Mouse (Mus musculus) E14TG2a.4 (cell line): ENCODE data around the gene Aanat.
A peak's percentile ranks its signal among the peaks of the same experiment; 100 is the strongest.
"Not testable (repeated sequence)": the region's sequence is repeated elsewhere in the genome, so short reads cannot be mapped to it uniquely, and the experiment has no call there.

Experiments used
- H3K27me3 ChIP-seq: 2 replicates; pipeline ENCODE4 v1.6.1; 2014; ENCODE audit warnings: low read length, control low read depth; ENCODE audit not compliant: insufficient read depth
- H3K36me3 ChIP-seq: 2 replicates; pipeline ENCODE4 v1.6.1; 2014; ENCODE audit warnings: low read length, control low read depth; ENCODE audit not compliant: insufficient read depth
- H3K4me1 ChIP-seq: replicated peaks from 2 replicates; pipeline ENCODE4 v1.6.1; 2014; ENCODE audit warnings: low read depth, low read length, control low read depth
- H3K4me3 ChIP-seq: replicated peaks from 2 replicates; pipeline ENCODE4 v1.5.1; 2014; ENCODE audit warnings: mild to moderate bottlenecking, low read length
- H3K9me3 ChIP-seq: 2 replicates; pipeline ENCODE4 v1.6.1; 2014; ENCODE audit warnings: low read length, control low read depth
- CTCF ChIP-seq: conservative IDR thresholded peaks from 2 replicates; pipeline ENCODE4 v1.5.1; 2014; ENCODE audit warnings: low read length
- NANOG ChIP-seq: IDR thresholded peaks from 2 replicates; pipeline ENCODE4 v1.6.1; 2014; ENCODE audit warnings: borderline replicate concordance, low read length, mixed read lengths
- POU5F1 ChIP-seq: IDR thresholded peaks from 2 replicates; pipeline ENCODE4 v1.6.1; 2014; ENCODE audit warnings: low read length, borderline replicate concordance

The Aanat gene

GRCm38 (mm10) chr11:116627072-116628020 lies 41.1 kb downstream of the Aanat start:
- Histone ChIP-seq H3K36me3 (no peaks in the 10 kb centered on the region), H3K4me1 (peaks cover 60% of the 10 kb centered on the region), H3K4me3 (no peak overlapping the region), H3K9me3 (no peaks in the 10 kb centered on the region), H3K27me3 (peaks cover 13% of the 10 kb centered on the region)
- no peak for TF ChIP-seq POU5F1
- TF ChIP-seq CTCF = peak; percentile 6
- TF ChIP-seq NANOG = no peak

- Histone ChIP-seq H3K36me3 (no peaks in the 10 kb centered on the region), H3K9me3 (no peaks in the 10 kb centered on the region), H3K27me3 (no peaks in the 10 kb centered on the region; the same call in 1 of the 2 replicates), H3K4me1 (peaks cover 50% of the 10 kb centered on the region), H3K4me3 (peak overlapping the region; percentile 21; the same call in 1 of the 2 replicates)
- no peak for TF ChIP-seq POU5F1
- TF ChIP-seq CTCF = peak; percentile 85
Observed at GRCm38 (mm10) chr11:116628712-116629111, 42.5 kb downstream of the Aanat start.

GRCm38 (mm10) chr11:116629472-116629871 lies 43.2 kb downstream of the Aanat start:
- H3K27me3 ChIP-seq = no peaks in the 10 kb centered on the region
- H3K4me3 ChIP-seq = peak overlapping the region; percentile 21; the same call in 1 of the 2 replicates
- no peaks in the 10 kb centered on the region for H3K36me3 ChIP-seq
- H3K4me1 ChIP-seq = peaks cover 47% of the 10 kb centered on the region
- no peak for TF ChIP-seq POU5F1
- no peak for TF ChIP-seq NANOG
- no peak for TF ChIP-seq CTCF
- no peaks in the 10 kb centered on the region for H3K9me3 ChIP-seq

GRCm38 (mm10) chr11:116630171-116630965 lies 44.1 kb downstream of the Aanat start:
- Histone ChIP-seq H3K9me3 (no peaks in the 10 kb centered on the region), H3K36me3 (no peaks in the 10 kb centered on the region), H3K4me1 (peaks cover 38% of the 10 kb centered on the region), H3K27me3 (no peaks in the 10 kb centered on the region), H3K4me3 (no peak overlapping the region)
- TF ChIP-seq POU5F1 (no peak), NANOG (no peak), CTCF (no peak)

- no peak overlapping the region for H3K4me3 ChIP-seq
- H3K9me3 ChIP-seq = no peaks in the 10 kb centered on the region
- H3K27me3 ChIP-seq = no peaks in the 10 kb centered on the region
- peaks cover 31% of the 10 kb centered on the region for H3K4me1 ChIP-seq
- H3K36me3 ChIP-seq = no peaks in the 10 kb centered on the region
- TF ChIP-seq NANOG (no peak), POU5F1 (no peak), CTCF (no peak)
Observed at GRCm38 (mm10) chr11:116632962-116633361, 46.7 kb downstream of the Aanat start.

- H3K4me3 ChIP-seq, H3K9me3 ChIP-seq, H3K36me3 ChIP-seq, H3K4me1 ChIP-seq, H3K27me3 ChIP-seq: not testable (repeated sequence)
Observed at GRCm38 (mm10) chr11:116636607-116637006, 50.4 kb downstream of the Aanat start.

GRCm38 (mm10) chr11:116641168-116641567 lies 54.9 kb downstream of the Aanat start:
- TF ChIP-seq NANOG = no peak
- TF ChIP-seq CTCF = peak; percentile 96
- no peak for TF ChIP-seq POU5F1
- H3K4me3 ChIP-seq = no peak overlapping the region
- peaks cover 27% of the 10 kb centered on the region; the same call in 1 of the 2 replicates for H3K27me3 ChIP-seq
- no peaks in the 10 kb centered on the region for H3K9me3 ChIP-seq
- H3K36me3 ChIP-seq = no peaks in the 10 kb centered on the region
- peaks cover 33% of the 10 kb centered on the region for H3K4me1 ChIP-seq

- no peaks in the 10 kb centered on the region for H3K36me3 ChIP-seq
- H3K9me3 ChIP-seq = no peaks in the 10 kb centered on the region
- H3K27me3 ChIP-seq = peaks cover 31% of the 10 kb centered on the region; the same call in 1 of the 2 replicates
- peaks cover 38% of the 10 kb centered on the region for H3K4me1 ChIP-seq
- TF ChIP-seq CTCF (no peak), NANOG (no peak), POU5F1 (no peak)
- no peak overlapping the region for H3K4me3 ChIP-seq
Observed at GRCm38 (mm10) chr11:116641731-116642130, 55.5 kb downstream of the Aanat start.
